In genomic region chr4:45821995-45822394, GRCm38 (mm10) we compare ENCODE assay signal across 17 mouse cellular contexts. TPM values are rescaled to one million over a fixed set of nuclear protein-coding genes. Genes with fewer than 3 reads are reported as not detected.
A peak's percentile ranks its signal among the peaks of the same experiment; 100 is the strongest.
DNase-seq lines count a peak whose midpoint lies in the region; ATAC-seq and TF ChIP-seq lines count a peak whose summit lies in the region.
"Had no signal": no experiment of that assay in that cellular context is flagged by ENCODE, and none has a peak within 500 bp of the region (broad histone marks: within the 10 kb centered on the region; RNA-seq: fewer than 3 reads in every experiment).

No protein-coding gene starts in this region.

- peak; percentile 36 for TF ChIP-seq CTCF in ES-Bruce4 (IDR thresholded peaks at IDR 0.05; ENCODE audit: low read depth, low read length)

- H3K4me1 ChIP-seq in ES-Bruce4 (ENCODE audit: control insufficient read depth, insufficient read depth, low read length) = peaks cover 5% of the 10 kb centered on the region
- peaks cover 98% of the 10 kb centered on the region for H3K4me1 ChIP-seq in forebrain, embryonic 10.5 days
- H3K4me1 ChIP-seq in hindbrain, embryonic 12.5 days = peaks cover 73% of the 10 kb centered on the region
- H3K4me1 ChIP-seq in midbrain, embryonic 14.5 days (ENCODE audit: control insufficient read depth, insufficient read depth, low read length) = peaks cover 60% of the 10 kb centered on the region

- H3K9ac ChIP-seq in ES-Bruce4 (ENCODE audit: low read depth, poor library complexity, severe bottlenecking) = no peak overlapping the region
- H3K9ac ChIP-seq in hindbrain, embryonic 12.5 days = no peak overlapping the region
- H3K9ac ChIP-seq in midbrain, embryonic 14.5 days (replicated peaks; ENCODE audit: low read length) = no peak overlapping the region
- H3K9ac ChIP-seq: embryonic facial prominence, embryonic 12.5 days; heart, embryonic 13.5 days; liver, embryonic 14.5 days had no signal

- ATAC-seq in hindbrain, embryonic 12.5 days (ENCODE audit: low FRiP score) = no peak
- ATAC-seq in midbrain, embryonic 14.5 days (ENCODE audit: low FRiP score, low TSS enrichment) = no peak
- ATAC-seq: inflammation-experienced regulatory T-cells, adult 6 months had no signal

- DNase-seq in forebrain, embryonic 10.5 days (ENCODE audit: extremely low spot score, low spot score) = no peak
- DNase-seq in midbrain, embryonic 14.5 days = no peak
- DNase-seq in adrenal gland, postnatal 4 days (ENCODE audit: low spot score in 2 of 2) = no peak
- no peak for DNase-seq in testis, postnatal 14 days (ENCODE audit: low spot score)
- DNase-seq in thymus, adult 18-20 months = no peak
- DNase-seq: cerebellum, adult 9-11 months; gastrocnemius, postnatal 25 days; left cerebral cortex, postnatal 4 days; lung, postnatal 4 days; thymus, postnatal 14 days had no signal

- WGBS in forebrain, embryonic 10.5 days = 37% methylated on average over 3 of the region's 3 CpGs
- WGBS in hindbrain, embryonic 12.5 days = 17% methylated on average over 3 of the region's 3 CpGs
- 24% methylated on average over 3 of the region's 3 CpGs for WGBS in midbrain, embryonic 14.5 days

- no peaks in the 10 kb centered on the region for H3K36me3 ChIP-seq in ES-Bruce4 (ENCODE audit: control insufficient read depth, insufficient read depth, low read length, poor library complexity, severe bottlenecking)
- peaks cover 16% of the 10 kb centered on the region for H3K36me3 ChIP-seq in forebrain, embryonic 10.5 days (replicated peaks)
- H3K36me3 ChIP-seq in hindbrain, embryonic 12.5 days = no peaks in the 10 kb centered on the region
- H3K36me3 ChIP-seq in midbrain, embryonic 14.5 days (ENCODE audit: control insufficient read depth, insufficient read depth, low read length) = peaks cover 6% of the 10 kb centered on the region; the same call in 1 of the 2 replicates
- H3K36me3 ChIP-seq: embryonic facial prominence, embryonic 12.5 days; heart, embryonic 13.5 days had no signal

- no peak for TF ChIP-seq POLR2A in ES-Bruce4 (IDR thresholded peaks at IDR 0.05; ENCODE audit: insufficient read depth, low read length)

- H3K9me3 ChIP-seq in ES-Bruce4 (replicated peaks; ENCODE audit: control insufficient read depth, insufficient read depth, low read length, poor library complexity, severe bottlenecking) = no peaks in the 10 kb centered on the region
- no peaks in the 10 kb centered on the region for H3K9me3 ChIP-seq in forebrain, embryonic 10.5 days
- H3K9me3 ChIP-seq in hindbrain, embryonic 12.5 days (replicated peaks) = no peaks in the 10 kb centered on the region
- no peaks in the 10 kb centered on the region for H3K9me3 ChIP-seq in midbrain, embryonic 14.5 days (ENCODE audit: control insufficient read depth, low read length)
- H3K9me3 ChIP-seq: embryonic facial prominence, embryonic 12.5 days; heart, embryonic 13.5 days had no signal

- no peak for TF ChIP-seq EP300 in ES-Bruce4 (IDR thresholded peaks at IDR 0.05; ENCODE audit: insufficient read depth, low read depth, low read length)

- H3K27me3 ChIP-seq in ES-Bruce4 (ENCODE audit: control insufficient read depth, insufficient read depth, low read length, poor library complexity, severe bottlenecking) = peaks cover 5% of the 10 kb centered on the region; the same call in 1 of the 2 replicates
- peaks cover 61% of the 10 kb centered on the region for H3K27me3 ChIP-seq in forebrain, embryonic 10.5 days (ENCODE audit: poor library complexity, severe bottlenecking)
- peaks cover 32% of the 10 kb centered on the region for H3K27me3 ChIP-seq in hindbrain, embryonic 12.5 days
- peaks cover 14% of the 10 kb centered on the region; the same call in 1 of the 2 replicates for H3K27me3 ChIP-seq in midbrain, embryonic 14.5 days (ENCODE audit: control insufficient read depth, insufficient read depth, low read length)

- no peak overlapping the region for H3K27ac ChIP-seq in ES-Bruce4 (ENCODE audit: insufficient read depth, low read length)
- H3K27ac ChIP-seq in forebrain, embryonic 10.5 days = peak overlapping the region; percentile 90
- H3K27ac ChIP-seq in hindbrain, embryonic 12.5 days = peak overlapping the region; percentile 92
- peak overlapping the region; percentile 92 for H3K27ac ChIP-seq in midbrain, embryonic 14.5 days (replicated peaks; ENCODE audit: low read depth, low read length)
- H3K27ac ChIP-seq: embryonic facial prominence, embryonic 12.5 days; liver, embryonic 14.5 days had no signal

- no peak overlapping the region for H3K4me2 ChIP-seq in hindbrain, embryonic 12.5 days (replicated peaks)
- peak overlapping the region; percentile 3; the same call in 1 of the 2 replicates for H3K4me2 ChIP-seq in midbrain, embryonic 14.5 days (ENCODE audit: low read length)
- H3K4me2 ChIP-seq: embryonic facial prominence, embryonic 12.5 days; heart, embryonic 13.5 days had no signal

- no peak overlapping the region for H3K4me3 ChIP-seq in ES-Bruce4 (ENCODE audit: low read depth, low read length)
- H3K4me3 ChIP-seq in forebrain, embryonic 10.5 days = no peak overlapping the region
- H3K4me3 ChIP-seq in hindbrain, embryonic 12.5 days = no peak overlapping the region
- H3K4me3 ChIP-seq in midbrain, embryonic 14.5 days (replicated peaks; ENCODE audit: low read depth, low read length) = no peak overlapping the region
- H3K4me3 ChIP-seq: embryonic facial prominence, embryonic 12.5 days; heart, embryonic 13.5 days had no signal

RNA-seq across cellular contexts. Expression of gene Igfbpl1, which starts 4.7 kb away (rescaled TPM):
- 2.3 and 4.1 TPM in 2 replicates for polyA plus RNA-seq in ES-Bruce4 (2011; ENCODE audit: insufficient read depth, insufficient read length, low read depth, missing spikeins)
- polyA plus RNA-seq in forebrain, embryonic 10.5 days (2016; fragmentation: Nextera tagmentation; extraction: Ambion mirVana) = 16.7 and 18.7 TPM in 2 replicates
- polyA plus RNA-seq in hindbrain, embryonic 12.5 days (2016; fragmentation: Nextera tagmentation; extraction: Ambion mirVana) = 47.2 and 48.7 TPM in 2 replicates
- polyA plus RNA-seq in midbrain, embryonic 14.5 days (2014; fragmentation: Nextera tagmentation; extraction: Ambion mirVana) = 112 and 143 TPM in 2 replicates
- total RNA-seq in adrenal gland, postnatal 4 days (2021) = 1 to 10 TPM in 1 of 2 experiments, under 1 TPM in 1; 0.73 to 2.1 TPM
- total RNA-seq: gastrocnemius, postnatal 25 days had no signal
- polyA plus RNA-seq: inflammation-experienced regulatory T-cells, adult 6 months had no signal

RNA-seq across cellular contexts. Expression of gene Aldh1b1, which starts 23.2 kb away (rescaled TPM):
- polyA plus RNA-seq in ES-Bruce4 (2011; ENCODE audit: insufficient read depth, insufficient read length, low read depth, missing spikeins) = 9.3 and 15.9 TPM in 2 replicates
- 3.6 and 4.3 TPM in 2 replicates for polyA plus RNA-seq in forebrain, embryonic 10.5 days (2016; fragmentation: Nextera tagmentation; extraction: Ambion mirVana)
- polyA plus RNA-seq in hindbrain, embryonic 12.5 days (2016; fragmentation: Nextera tagmentation; extraction: Ambion mirVana) = 7.4 and 7.6 TPM in 2 replicates
- 14.7 and 15.2 TPM in 2 replicates for polyA plus RNA-seq in midbrain, embryonic 14.5 days (2014; fragmentation: Nextera tagmentation; extraction: Ambion mirVana)
- 10 to 100 TPM; 22.9 to 27.7 TPM for total RNA-seq in adrenal gland, postnatal 4 days (2021)

RNA-seq across cellular contexts. Expression of gene Stra6l, which starts 26.5 kb away (rescaled TPM):
- 0.84 and 1.0 TPM in 2 replicates for polyA plus RNA-seq in ES-Bruce4 (2011; ENCODE audit: insufficient read depth, insufficient read length, low read depth, missing spikeins)
- polyA plus RNA-seq in forebrain, embryonic 10.5 days (2016; fragmentation: Nextera tagmentation; extraction: Ambion mirVana) = 0.07 and 0.16 TPM in 2 replicates
- 0.43 and 0.64 TPM in 2 replicates for polyA plus RNA-seq in hindbrain, embryonic 12.5 days (2016; fragmentation: Nextera tagmentation; extraction: Ambion mirVana)
- 1.1 and 1.7 TPM in 2 replicates for polyA plus RNA-seq in midbrain, embryonic 14.5 days (2014; fragmentation: Nextera tagmentation; extraction: Ambion mirVana)
- 1 to 10 TPM in 1 of 2 experiments, under 1 TPM in 1; 0.25 to 4.4 TPM for total RNA-seq in adrenal gland, postnatal 4 days (2021)
- total RNA-seq: gastrocnemius, postnatal 25 days; layer of hippocampus, postnatal 25 days had no signal
